Mouse (Mus musculus): Measurements from ENCODE around the gene Cacna2d2.

The Cacna2d2 gene

DNA sequence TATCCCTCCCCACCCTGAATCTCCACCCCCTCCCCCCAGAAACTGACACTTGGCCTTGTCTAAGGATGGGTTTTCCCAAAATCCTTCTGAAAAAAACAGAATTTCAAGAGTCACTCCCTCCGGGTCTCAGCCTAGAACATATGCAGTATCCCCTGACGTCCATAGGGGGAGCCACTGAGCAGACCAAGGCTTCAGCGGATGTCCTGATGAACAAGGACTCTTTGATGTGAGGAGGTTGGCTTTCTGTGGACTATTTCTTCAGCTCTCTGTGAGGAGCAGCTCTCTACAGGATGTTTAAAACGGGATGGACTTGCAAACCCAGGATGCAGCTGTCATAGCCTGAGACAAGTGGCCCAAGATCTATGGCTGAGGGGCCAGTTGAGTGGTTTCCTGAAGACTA, 53.1 kb downstream of the Cacna2d2 start:
- no peak for DNase-seq (ENCODE audit: extremely low read depth, low read depth, low spot score)

DNA sequence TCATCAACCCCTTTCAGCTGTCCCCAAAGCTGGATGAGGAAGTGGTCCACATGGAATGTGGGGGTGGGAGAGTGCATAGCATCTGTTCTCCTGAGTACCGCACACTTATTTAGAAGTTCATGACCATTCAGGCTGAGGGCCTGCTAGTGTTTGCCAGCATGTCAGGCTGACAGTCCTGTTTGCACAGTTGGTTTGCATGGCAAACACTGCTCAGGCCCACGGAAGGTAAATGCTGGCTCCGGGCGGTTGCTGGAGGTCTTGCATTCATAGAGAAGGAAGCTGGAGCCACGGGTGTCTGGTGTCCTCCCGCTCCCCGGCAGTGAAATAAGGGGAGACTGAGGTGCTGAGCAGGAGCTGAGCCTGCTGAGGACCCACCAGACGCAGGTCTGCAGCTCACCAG, 53.7 kb downstream of the Cacna2d2 start:
- no peak for DNase-seq (ENCODE audit: extremely low read depth, low read depth, low spot score)

DNA sequence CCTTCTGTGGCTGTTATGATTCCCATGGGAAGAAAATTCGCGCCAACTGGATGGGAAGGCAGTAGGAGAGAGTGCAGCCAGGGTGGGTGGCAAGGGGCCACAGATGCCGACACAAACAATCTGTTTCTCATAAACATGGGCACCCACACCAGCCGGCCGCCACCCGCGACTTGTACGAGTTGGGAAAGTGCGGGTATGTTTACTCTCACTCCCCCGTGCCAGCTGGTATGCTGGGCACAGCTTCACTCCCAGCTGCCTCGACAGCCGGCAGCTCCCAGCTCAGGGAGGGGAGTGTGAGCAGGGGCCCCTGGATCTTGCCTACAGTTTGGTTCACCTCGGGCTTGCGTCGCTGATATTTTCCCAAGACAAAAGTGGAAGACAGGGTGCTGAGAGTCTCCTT, 57.3 kb downstream of the Cacna2d2 start:
- no peak for DNase-seq (ENCODE audit: extremely low read depth, low read depth, low spot score)

DNA sequence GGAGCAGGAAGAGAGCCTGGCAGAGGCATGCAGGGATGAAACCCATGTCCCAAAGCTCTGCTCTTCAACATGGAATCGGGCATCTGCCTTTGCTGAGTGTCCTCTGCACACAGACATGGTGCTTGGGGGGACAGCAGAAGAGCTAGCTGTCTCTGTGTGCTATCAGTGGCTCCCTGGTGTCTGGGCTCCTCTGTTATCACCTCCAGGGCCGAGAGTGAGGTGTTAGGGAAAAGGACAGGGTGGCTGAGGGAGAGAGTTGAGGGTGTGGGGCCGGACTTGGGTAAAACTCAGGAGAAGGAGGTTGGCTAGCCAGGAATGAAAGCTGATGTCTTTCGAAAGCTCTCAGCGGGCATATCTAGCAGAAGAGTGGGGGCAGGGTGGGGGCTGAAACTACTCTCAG, 63.5 kb downstream of the Cacna2d2 start:
- no peak for DNase-seq (ENCODE audit: extremely low read depth, low read depth, low spot score)

DNA sequence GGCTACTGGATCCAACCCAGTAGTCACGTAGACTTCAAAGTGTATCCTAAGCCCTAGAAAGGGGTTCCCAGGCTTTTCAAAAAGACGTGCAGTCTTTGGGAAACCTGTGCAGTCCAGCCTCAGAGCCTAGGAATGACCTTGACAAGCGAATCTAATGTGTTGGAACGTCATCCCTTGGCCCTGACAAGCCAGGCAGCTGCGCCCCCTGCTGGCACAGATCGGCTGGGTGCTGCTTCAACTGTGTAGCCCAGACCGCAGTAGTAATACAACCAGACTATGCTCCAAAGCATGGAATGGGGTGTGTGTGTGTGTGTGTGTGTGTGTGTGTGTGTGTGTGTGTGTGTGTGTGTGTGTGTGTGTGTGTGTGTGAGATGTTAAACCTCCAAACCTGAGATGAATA, 64.1 kb downstream of the Cacna2d2 start:
- DNase-seq (ENCODE audit: extremely low read depth, low read depth, low spot score): no peak

DNA sequence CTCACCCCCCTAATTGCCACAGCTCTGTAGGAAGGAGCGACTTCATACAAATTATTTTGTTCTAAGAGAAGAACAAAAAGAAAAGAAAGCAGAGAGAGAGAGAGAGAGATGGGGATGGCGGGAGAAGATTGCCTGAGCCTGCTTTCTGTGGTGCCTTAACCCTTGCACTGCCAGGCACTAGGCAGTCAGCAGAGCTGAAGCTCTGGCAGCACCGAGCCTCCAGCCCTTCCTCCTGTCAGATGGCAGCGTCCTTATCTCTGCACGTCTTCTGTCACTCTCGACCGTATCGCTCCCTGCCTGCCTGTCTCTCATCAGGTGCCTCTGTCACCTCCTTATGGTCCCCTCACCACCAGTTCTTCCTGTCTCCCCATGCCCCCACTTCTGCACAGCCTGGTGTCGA, 64.7 kb downstream of the Cacna2d2 start:
- no peak for DNase-seq (ENCODE audit: extremely low read depth, low read depth, low spot score)

DNA sequence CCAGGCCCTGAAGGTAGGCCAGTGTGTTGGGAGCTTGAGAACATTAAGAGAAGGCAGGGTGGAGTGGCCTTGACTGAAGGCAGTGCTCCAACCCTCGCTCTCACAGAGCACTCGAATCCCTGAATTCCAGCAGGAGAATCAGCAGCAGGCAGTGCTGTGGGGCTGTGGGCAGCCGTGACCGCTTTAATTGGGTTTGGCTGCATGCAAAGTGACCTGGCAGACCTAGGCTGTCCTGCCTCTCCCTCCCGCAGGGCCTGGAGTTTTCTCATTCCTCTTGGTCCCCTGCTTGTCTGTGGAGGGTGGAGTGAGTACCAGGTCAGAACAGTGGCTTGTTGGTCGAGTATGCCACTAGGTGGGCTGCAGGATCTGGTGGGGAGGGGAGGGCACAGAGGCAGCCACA, 66.2 kb downstream of the Cacna2d2 start:
- DNase-seq (ENCODE audit: extremely low read depth, low read depth, low spot score): no peak

DNA sequence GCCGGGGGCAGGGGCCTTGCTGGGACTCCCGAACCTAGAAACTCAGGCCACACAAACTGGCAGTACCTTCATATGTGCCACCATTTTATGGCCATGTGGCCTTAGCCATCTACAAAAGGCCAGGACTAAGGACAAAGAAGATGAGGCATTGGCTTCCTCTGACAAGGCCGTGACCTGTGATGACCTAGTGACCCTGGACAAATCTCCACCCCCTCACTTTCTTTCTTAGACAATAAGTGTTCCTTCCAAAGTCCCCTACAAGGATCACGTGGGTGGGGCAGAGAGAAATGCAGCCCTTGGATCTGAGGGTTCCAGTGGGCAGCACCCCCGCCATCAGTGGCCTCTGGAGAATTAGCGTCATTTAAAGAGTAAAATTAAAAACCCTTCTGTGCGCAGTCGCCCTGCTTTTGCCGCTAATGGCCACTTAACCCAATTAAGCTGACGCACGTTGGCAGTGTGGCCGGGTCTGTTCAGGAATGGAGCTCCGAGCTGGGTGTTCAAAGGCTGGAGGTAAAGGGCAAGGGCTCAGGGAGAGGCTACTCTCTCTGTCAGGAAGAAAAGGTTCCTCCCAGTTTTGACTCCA, 69.9 kb downstream of the Cacna2d2 start:
- no peak for DNase-seq (ENCODE audit: extremely low read depth, low read depth, low spot score)

DNA sequence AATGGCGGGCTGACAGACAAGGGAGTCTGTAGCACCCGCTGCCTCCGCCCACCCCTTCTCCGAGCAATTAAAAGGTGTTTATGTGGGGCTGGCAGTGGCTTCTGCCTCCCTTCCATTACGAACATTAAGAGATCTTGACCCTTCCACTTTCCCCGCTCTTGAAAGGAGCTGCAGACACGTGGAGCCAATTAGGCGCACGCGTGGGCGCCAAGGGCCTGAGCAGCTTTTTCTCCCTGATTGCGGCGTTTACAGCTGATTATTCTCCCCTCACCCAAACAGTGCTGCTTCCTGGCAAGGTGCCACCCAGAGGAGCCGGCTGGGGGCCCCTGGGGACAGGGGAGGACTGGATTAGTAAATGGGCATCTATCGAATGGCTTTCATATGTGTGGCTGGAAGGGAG, 71.0 kb downstream of the Cacna2d2 start:
- no peak for DNase-seq (ENCODE audit: extremely low read depth, low read depth, low spot score)

DNA sequence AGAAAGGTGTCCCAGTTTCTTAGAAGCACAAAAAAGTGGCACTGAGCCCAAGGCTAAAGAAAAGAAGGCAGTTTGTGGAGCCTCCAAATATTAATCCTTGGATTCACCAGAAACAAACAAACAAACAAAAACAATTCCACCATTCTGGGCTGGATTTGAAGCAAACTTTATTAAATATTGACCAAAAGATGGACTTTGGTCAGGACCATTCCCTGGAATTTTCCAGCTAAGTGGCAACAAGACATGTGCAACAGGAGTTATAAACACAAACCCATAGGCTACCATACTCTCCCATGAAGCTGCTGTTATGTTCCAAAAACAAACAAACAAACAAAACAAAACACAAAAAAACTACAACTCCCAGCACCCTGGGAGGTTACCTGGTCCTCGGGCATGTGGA, 74.6 kb downstream of the Cacna2d2 start:
- DNase-seq (ENCODE audit: extremely low read depth, low read depth, low spot score): no peak

DNA sequence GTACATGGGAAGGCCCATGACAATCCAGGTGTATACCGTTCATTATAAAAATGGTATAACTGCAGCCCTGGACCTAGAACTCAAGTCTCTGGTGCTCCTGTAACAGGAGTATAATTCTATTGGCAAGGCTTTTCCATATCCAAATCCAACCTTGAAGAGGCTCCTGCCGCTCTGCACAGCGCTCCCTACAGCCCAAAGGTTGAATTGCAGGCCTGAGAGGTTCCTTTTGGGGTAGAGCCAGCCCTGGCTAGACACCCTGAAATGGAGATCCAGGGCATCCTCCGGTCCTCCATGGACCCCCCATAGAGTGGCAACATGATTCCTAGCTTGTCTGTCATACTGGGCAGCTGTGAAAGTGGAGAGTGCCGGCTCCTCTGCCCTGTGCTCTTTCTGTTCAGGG, 79.6 kb downstream of the Cacna2d2 start:
- no peak for DNase-seq (ENCODE audit: extremely low read depth, low read depth, low spot score)

DNA sequence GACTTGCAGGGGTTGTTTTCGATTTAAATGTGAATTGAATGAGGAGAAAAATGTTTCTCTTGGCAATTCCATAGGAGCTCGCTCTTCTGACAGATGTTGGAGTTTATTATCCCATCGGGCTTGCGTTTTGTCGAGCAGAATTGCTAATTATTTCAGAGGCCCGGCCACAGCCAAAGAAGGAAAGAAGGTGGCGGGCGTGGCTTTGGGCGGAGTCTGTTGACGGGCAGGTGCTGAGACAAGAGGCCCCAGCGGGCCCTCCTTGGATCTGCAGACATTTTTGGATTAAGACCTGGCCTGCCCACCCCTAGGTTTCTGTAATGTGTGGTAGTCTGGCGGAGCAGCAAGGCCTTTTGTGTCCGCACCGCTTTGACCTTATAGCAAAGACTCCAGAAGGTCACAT, 80.2 kb downstream of the Cacna2d2 start:
- DNase-seq (ENCODE audit: extremely low read depth, low read depth, low spot score): no peak

DNA sequence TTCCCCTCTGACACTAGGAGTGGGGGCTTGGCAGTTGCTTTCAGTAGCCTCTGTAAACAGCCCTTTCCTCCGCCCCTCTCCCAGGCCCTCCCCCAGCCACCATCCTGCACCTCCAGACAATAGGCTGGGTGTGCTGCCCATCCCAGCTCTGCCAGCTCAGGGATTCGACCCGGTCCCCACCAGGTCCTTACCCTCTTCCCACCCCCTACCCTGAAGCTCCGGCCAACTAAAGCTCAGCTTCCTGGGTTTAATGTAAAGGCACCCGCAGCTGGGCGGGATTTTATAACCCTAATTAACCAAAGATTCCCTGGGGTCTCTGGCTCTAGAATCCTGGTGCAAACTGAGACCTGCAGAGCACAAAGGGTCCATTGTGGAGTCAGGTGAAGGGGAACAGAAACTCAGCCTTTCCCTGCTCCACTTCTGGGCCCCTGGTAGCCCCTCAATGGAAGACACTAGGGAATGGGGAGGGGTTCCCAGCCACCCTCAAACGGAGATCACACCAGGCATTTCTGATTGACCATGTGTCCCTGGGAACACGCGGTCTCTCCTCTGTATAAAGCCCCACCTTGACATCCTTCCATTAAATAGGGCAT, 81.2 kb downstream of the Cacna2d2 start:
- DNase-seq (ENCODE audit: extremely low read depth, low read depth, low spot score): no peak

DNA sequence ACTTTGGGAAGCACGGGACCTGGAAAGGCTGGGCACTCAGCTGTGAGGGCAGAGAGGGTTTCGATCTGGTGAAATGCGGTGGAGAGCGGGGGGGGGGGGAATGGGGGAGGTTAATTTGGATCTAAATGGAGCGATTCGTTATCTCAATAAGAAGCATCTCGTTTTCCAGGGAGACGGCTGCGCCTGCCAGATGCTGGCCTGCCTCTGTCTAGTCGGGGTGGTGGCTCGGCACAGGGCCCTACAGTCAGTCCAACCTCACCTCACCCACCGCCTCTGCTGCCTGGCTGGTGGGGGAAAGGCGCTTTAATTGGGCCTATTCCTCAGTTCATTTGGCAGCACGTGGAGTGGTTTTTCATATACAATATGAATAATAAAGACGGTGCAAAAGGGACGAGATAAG, 81.9 kb downstream of the Cacna2d2 start:
- DNase-seq (ENCODE audit: extremely low read depth, low read depth, low spot score): no peak

DNA sequence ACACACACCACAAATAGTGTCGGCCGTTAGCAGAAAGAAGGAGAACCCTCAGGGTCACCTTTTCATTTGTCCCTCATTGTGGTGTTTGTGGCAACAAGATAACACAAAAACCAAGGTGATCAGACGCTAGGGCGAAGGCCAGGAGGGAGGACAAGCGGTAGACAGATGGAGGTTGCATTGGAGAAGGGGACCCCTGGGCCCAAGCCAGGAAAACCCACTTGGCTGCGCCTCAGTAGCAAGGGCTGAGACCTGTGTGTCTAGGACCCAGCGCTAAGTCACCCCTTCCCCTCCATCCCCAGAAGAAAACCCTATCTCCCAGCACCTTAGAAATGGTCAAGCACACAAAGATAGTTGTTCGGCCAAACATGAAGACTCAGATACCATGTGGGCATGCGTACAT, 82.6 kb downstream of the Cacna2d2 start:
- DNase-seq (ENCODE audit: extremely low read depth, low read depth, low spot score): no peak

DNA sequence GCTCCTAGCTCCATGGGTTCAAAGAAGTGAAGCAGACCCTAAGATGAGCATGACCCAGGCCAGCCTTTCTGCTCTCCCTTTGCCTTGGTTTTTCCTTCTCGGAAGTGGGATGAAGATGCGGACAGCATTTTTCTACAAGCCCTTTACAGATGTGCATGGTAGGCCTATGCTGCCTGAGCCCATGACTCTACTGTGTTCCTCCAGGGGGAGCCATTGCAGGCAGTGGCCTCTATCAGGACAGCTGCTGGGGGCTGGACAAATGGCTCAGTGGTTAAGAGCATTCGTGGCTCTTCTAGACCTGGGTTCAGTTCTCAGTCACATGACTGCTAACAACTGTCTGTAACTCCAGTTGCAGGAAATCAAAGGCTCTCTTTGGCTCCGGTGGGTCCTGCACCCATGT, 83.4 kb downstream of the Cacna2d2 start:
- no peak for DNase-seq (ENCODE audit: extremely low read depth, low read depth, low spot score)

DNA sequence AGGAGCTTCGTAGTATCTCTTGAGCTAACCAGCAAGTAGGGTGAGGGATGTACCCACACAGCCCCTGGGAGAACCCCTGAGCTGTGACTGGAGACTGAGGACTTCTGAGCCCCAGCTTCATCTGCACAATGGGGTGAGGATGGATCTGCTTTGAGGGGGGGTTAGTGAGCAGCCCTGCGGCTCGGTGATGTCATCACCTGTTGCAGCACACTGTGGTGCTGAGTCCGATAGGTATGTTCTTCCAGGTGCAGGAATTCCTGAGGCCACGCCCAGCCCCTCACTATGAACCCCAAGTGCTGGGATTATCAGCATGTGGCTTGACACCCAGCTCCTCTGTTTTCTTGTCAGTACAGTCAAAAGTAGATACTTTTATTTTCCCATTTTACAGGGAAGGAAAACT, 84.3 kb downstream of the Cacna2d2 start:
- no peak for DNase-seq (ENCODE audit: extremely low read depth, low read depth, low spot score)

DNA sequence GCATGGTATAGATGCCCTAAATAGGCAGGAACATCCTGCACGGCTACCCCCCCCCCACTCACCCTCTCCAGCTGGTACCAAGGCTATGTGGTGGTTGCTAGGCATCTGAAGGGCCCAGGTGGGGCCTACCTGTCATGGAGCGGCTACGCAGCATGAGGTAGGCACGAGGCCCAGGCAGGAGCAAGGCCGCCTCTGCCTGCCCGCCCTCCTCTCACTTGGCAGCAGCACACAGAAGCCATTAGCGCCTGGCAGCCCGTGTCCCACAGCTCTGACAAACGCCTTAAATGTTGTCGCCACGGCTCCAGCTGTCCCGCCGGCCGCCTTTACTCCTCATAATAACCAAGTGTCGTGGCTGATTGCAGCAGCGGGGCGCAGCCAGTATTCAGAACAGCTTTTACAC, 84.9 kb downstream of the Cacna2d2 start:
- DNase-seq (ENCODE audit: extremely low read depth, low read depth, low spot score): no peak

DNA sequence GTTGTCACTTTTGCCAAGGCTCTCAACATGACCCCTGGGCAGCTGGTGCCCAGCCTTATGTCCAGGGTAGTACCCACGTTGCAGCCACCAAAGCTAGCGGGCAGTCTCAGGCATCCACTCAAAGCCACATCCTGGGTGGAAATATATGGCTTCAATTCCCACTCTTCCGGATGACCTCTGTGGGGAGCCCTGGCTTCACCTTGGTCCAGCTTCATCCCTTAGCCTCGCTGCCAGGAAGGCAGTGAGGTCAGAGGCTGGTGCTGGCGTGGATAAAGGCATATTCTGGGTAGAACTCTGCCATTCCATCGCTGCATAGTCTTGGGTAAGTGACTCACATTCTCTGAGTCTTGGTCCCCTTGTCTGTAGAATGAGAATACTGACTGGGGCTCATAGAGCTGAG, 85.4 kb downstream of the Cacna2d2 start:
- no peak for DNase-seq (ENCODE audit: extremely low read depth, low read depth, low spot score)

DNA sequence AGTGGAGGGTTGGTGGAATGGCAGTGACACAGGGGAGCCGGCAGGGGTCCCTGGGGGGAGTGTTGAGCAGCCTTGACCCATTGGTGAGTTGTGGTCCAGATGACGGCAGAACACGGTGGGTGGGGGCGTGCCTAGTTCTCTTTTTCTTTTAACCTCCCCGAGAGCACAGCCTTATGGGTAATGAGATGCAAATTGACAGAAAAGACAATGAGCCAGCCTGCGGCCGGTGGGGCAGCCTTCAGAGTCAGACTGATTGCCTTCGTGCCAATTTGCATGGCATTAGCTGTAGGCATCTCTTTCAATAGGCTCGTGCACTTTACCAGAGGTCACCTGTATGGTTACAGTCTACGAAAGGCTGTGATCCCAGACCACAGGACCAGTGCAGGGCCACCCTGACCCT, 86.7 kb downstream of the Cacna2d2 start:
- DNase-seq (ENCODE audit: extremely low read depth, low read depth, low spot score): no peak

DNA sequence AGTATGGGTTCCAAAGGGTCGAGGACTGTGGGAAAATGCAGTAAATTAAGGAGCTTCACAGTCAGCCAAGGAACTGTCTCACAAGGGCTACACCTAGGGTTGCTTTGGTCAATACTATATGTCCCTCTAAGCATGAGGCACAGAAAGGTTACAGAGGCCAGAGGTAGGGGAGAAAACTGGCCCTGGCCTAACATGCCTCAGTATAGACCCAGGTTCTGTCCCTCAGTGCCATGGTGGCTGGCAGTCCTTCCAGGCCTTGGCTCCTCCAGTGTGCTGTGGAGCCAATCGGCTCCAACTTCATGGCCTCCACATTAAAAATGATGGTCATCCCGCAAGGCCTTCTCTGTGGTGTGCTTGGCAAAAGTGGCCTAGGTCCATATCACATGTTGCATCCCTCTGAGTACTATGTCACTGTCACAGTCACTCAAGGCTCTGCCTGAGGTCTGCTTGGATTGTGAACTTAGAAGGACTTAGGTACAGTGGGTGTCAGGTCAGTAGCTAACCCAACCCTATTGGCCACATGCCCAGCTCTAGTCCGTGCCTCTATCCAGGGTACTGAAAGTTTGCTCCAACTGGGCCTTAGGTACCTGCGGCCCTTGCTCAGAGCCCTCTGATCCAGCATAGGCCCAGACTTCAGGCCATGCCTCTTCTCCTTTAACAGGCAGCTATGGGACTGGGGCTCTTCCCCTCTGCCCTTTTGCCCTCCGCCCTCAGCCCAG, 87.3 kb downstream of the Cacna2d2 start:
- DNase-seq (ENCODE audit: extremely low read depth, low read depth, low spot score): no peak

DNA sequence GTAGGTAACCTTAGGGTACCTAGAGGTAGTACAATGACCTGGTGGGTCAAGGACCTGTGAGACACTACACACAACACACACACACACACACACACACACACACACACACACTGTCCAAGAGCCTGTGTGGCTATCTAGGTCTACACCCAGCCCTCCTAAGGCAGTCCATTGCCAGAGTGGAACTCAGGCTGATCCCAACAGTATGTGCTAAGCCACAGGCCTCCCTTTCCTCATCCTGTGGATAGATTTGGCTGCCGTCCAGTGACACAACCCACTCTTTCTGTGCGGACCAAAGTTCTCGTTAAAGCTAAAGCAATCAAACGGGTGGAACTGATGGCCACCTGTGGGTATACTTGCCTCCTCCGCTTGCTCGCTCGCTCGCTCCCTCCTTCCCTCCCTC, 90.7 kb downstream of the Cacna2d2 start:
- no peak for DNase-seq (ENCODE audit: extremely low read depth, low read depth, low spot score)

DNA sequence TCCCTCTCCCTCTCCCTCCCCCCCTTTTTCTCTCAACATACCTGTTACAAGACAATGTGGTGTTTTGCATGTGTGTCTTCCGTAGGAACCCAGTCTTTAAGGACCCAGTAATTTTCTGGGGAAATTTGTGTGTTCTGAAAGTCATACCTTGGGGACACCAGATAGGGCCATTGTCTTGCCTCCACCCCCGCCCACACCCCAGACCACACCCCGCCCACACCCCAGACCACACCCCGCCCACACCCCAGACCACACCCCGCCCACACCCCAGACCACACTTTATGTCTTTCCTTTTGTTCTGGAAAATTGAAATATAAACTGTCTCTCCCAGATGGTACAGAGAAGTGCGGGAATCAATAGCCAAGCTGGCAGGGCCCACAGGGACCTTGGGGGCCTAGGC, 91.2 kb downstream of the Cacna2d2 start:
- DNase-seq (ENCODE audit: extremely low read depth, low read depth, low spot score): no peak
